Mouse (Mus musculus): ENCODE measurements around the gene Synj2. TPM values are rescaled to one million over a fixed set of nuclear protein-coding genes. Genes with fewer than 3 reads are reported as not detected.

Synj2 gene
- polyA plus RNA-seq, 1 experiment from 2014 or later = 2.2 TPM

- Histone ChIP-seq H3K36me3 (ENCODE audit: control insufficient read depth, insufficient read depth, low read length) (peaks cover 7% of the 10 kb centered on the region; the same call in 1 of the 2 replicates), H3K9ac (ENCODE audit: low read depth, low read length) (no peak overlapping the region), H3K27ac (ENCODE audit: low read depth, low read length) (no peak overlapping the region), H3K4me1 (replicated peaks; ENCODE audit: control insufficient read depth, insufficient read depth, low read length) (peaks cover 2% of the 10 kb centered on the region), H3K4me2 (no peak overlapping the region), H3K4me3 (ENCODE audit: low read depth, low read length) (no peak overlapping the region), H3K27me3 (replicated peaks; ENCODE audit: control insufficient read depth, insufficient read depth, low read length) (no peaks in the 10 kb centered on the region), H3K9me3 (ENCODE audit: control insufficient read depth, low read length) (no peaks in the 10 kb centered on the region)
- no peak for ATAC-seq (replicated peaks; ENCODE audit: low FRiP score)
- 91% methylated on average over 6 of the region's 6 CpGs for WGBS
- no peak for DNase-seq (ENCODE audit: low spot score)
Measured at GRCm38 (mm10) chr17:5899251-5899650, 41.8 kb upstream of the Synj2 start.

GRCm38 (mm10) chr17:5901381-5901780 is 39.7 kb upstream of the Synj2 start:
- H3K27ac ChIP-seq (ENCODE audit: low read depth, low read length) = no peak overlapping the region
- peaks cover 7% of the 10 kb centered on the region; the same call in 1 of the 2 replicates for H3K36me3 ChIP-seq (ENCODE audit: control insufficient read depth, insufficient read depth, low read length)
- H3K4me2 ChIP-seq = no peak overlapping the region
- no peak for ATAC-seq (replicated peaks; ENCODE audit: low FRiP score)
- no peaks in the 10 kb centered on the region for H3K9me3 ChIP-seq (ENCODE audit: control insufficient read depth, low read length)
- 77% methylated on average over 5 of the region's 5 CpGs for WGBS
- H3K27me3 ChIP-seq (replicated peaks; ENCODE audit: control insufficient read depth, insufficient read depth, low read length) = no peaks in the 10 kb centered on the region
- DNase-seq (ENCODE audit: low spot score) = no peak
- H3K4me1 ChIP-seq (replicated peaks; ENCODE audit: control insufficient read depth, insufficient read depth, low read length) = peaks cover 2% of the 10 kb centered on the region; the same call in 1 of the 2 replicates
- H3K4me3 ChIP-seq (ENCODE audit: low read depth, low read length) = no peak overlapping the region
- H3K9ac ChIP-seq (ENCODE audit: low read depth, low read length) = no peak overlapping the region

GRCm38 (mm10) chr17:5903630-5904301 is 37.3 kb upstream of the Synj2 start:
- no peak for DNase-seq (ENCODE audit: low spot score)
- 62% methylated on average over 6 of the region's 6 CpGs for WGBS
- no peak overlapping the region for H3K27ac ChIP-seq (ENCODE audit: low read depth, low read length)
- no peak overlapping the region for H3K9ac ChIP-seq (ENCODE audit: low read depth, low read length)
- no peak overlapping the region for H3K4me3 ChIP-seq (ENCODE audit: low read depth, low read length)
- no peaks in the 10 kb centered on the region for H3K27me3 ChIP-seq (replicated peaks; ENCODE audit: control insufficient read depth, insufficient read depth, low read length)
- ATAC-seq (replicated peaks; ENCODE audit: low FRiP score) = no peak
- H3K4me2 ChIP-seq = no peak overlapping the region
- H3K4me1 ChIP-seq (replicated peaks; ENCODE audit: control insufficient read depth, insufficient read depth, low read length) = 0 out of 2 replicates have a peak, but pooled peaks cover 2% of the 10 kb centered on the region
- peaks cover 9% of the 10 kb centered on the region; the same call in 1 of the 2 replicates for H3K36me3 ChIP-seq (ENCODE audit: control insufficient read depth, insufficient read depth, low read length)
- H3K9me3 ChIP-seq (ENCODE audit: control insufficient read depth, low read length) = no peaks in the 10 kb centered on the region

GRCm38 (mm10) chr17:5909681-5910080 is 31.4 kb upstream of the Synj2 start:
- DNase-seq (ENCODE audit: low spot score) (no peak), ATAC-seq (replicated peaks; ENCODE audit: low FRiP score) (no peak)
- Histone ChIP-seq H3K9ac (ENCODE audit: low read depth, low read length) (no peak overlapping the region), H3K9me3 (ENCODE audit: control insufficient read depth, low read length) (no peaks in the 10 kb centered on the region), H3K36me3 (ENCODE audit: control insufficient read depth, insufficient read depth, low read length) (peaks cover 4% of the 10 kb centered on the region; the same call in 1 of the 2 replicates), H3K4me2 (no peak overlapping the region), H3K27ac (ENCODE audit: low read depth, low read length) (no peak overlapping the region), H3K4me3 (ENCODE audit: low read depth, low read length) (no peak overlapping the region), H3K4me1 (replicated peaks; ENCODE audit: control insufficient read depth, insufficient read depth, low read length) (no peaks in the 10 kb centered on the region), H3K27me3 (replicated peaks; ENCODE audit: control insufficient read depth, insufficient read depth, low read length) (no peaks in the 10 kb centered on the region)
- 97% methylated on average over 4 of the region's 4 CpGs for WGBS

GRCm38 (mm10) chr17:5911591-5911990 is 29.5 kb upstream of the Synj2 start:
- no peak overlapping the region for H3K4me3 ChIP-seq (ENCODE audit: low read depth, low read length)
- no peak for ATAC-seq (replicated peaks; ENCODE audit: low FRiP score)
- 85% methylated on average over 12 of the region's 12 CpGs for WGBS
- H3K27me3 ChIP-seq (replicated peaks; ENCODE audit: control insufficient read depth, insufficient read depth, low read length) = no peaks in the 10 kb centered on the region
- H3K4me2 ChIP-seq = no peak overlapping the region
- H3K4me1 ChIP-seq (replicated peaks; ENCODE audit: control insufficient read depth, insufficient read depth, low read length) = no peaks in the 10 kb centered on the region
- H3K9ac ChIP-seq (ENCODE audit: low read depth, low read length) = no peak overlapping the region
- H3K36me3 ChIP-seq (ENCODE audit: control insufficient read depth, insufficient read depth, low read length) = peaks cover 6% of the 10 kb centered on the region; the same call in 1 of the 2 replicates
- DNase-seq (ENCODE audit: low spot score) = no peak
- no peaks in the 10 kb centered on the region for H3K9me3 ChIP-seq (ENCODE audit: control insufficient read depth, low read length)
- no peak overlapping the region for H3K27ac ChIP-seq (ENCODE audit: low read depth, low read length)

- 89% methylated on average over 4 of the region's 4 CpGs for WGBS
- H3K4me2 ChIP-seq = no peak overlapping the region
- DNase-seq (ENCODE audit: low spot score) = no peak
- no peaks in the 10 kb centered on the region for H3K9me3 ChIP-seq (ENCODE audit: control insufficient read depth, low read length)
- peaks cover 7% of the 10 kb centered on the region; the same call in 1 of the 2 replicates for H3K36me3 ChIP-seq (ENCODE audit: control insufficient read depth, insufficient read depth, low read length)
- no peak overlapping the region for H3K27ac ChIP-seq (ENCODE audit: low read depth, low read length)
- H3K4me1 ChIP-seq (replicated peaks; ENCODE audit: control insufficient read depth, insufficient read depth, low read length) = no peaks in the 10 kb centered on the region
- no peak overlapping the region for H3K9ac ChIP-seq (ENCODE audit: low read depth, low read length)
- no peak overlapping the region for H3K4me3 ChIP-seq (ENCODE audit: low read depth, low read length)
- no peak for ATAC-seq (replicated peaks; ENCODE audit: low FRiP score)
- no peaks in the 10 kb centered on the region for H3K27me3 ChIP-seq (replicated peaks; ENCODE audit: control insufficient read depth, insufficient read depth, low read length)
Measured at GRCm38 (mm10) chr17:5912797-5913196, 28.3 kb upstream of the Synj2 start.

GRCm38 (mm10) chr17:5914217-5914616 is 26.9 kb upstream of the Synj2 start:
- H3K4me1 ChIP-seq (replicated peaks; ENCODE audit: control insufficient read depth, insufficient read depth, low read length) = no peaks in the 10 kb centered on the region
- no peak for ATAC-seq (replicated peaks; ENCODE audit: low FRiP score)
- H3K27ac ChIP-seq (ENCODE audit: low read depth, low read length) = no peak overlapping the region
- no peak overlapping the region for H3K4me2 ChIP-seq
- no peak overlapping the region for H3K4me3 ChIP-seq (ENCODE audit: low read depth, low read length)
- no peak overlapping the region for H3K9ac ChIP-seq (ENCODE audit: low read depth, low read length)
- DNase-seq (ENCODE audit: low spot score) = no peak
- peaks cover 17% of the 10 kb centered on the region for H3K36me3 ChIP-seq (ENCODE audit: control insufficient read depth, insufficient read depth, low read length)
- H3K27me3 ChIP-seq (replicated peaks; ENCODE audit: control insufficient read depth, insufficient read depth, low read length) = no peaks in the 10 kb centered on the region
- 81% methylated on average over 5 of the region's 5 CpGs for WGBS
- no peaks in the 10 kb centered on the region for H3K9me3 ChIP-seq (ENCODE audit: control insufficient read depth, low read length)

GRCm38 (mm10) chr17:5921954-5922353 is 19.1 kb upstream of the Synj2 start:
- Histone ChIP-seq H3K4me2 (no peak overlapping the region), H3K9ac (ENCODE audit: low read depth, low read length) (no peak overlapping the region), H3K27ac (ENCODE audit: low read depth, low read length) (no peak overlapping the region), H3K36me3 (ENCODE audit: control insufficient read depth, insufficient read depth, low read length) (peaks cover 24% of the 10 kb centered on the region), H3K4me3 (ENCODE audit: low read depth, low read length) (no peak overlapping the region), H3K4me1 (replicated peaks; ENCODE audit: control insufficient read depth, insufficient read depth, low read length) (peaks cover 14% of the 10 kb centered on the region), H3K9me3 (ENCODE audit: control insufficient read depth, low read length) (no peaks in the 10 kb centered on the region), H3K27me3 (replicated peaks; ENCODE audit: control insufficient read depth, insufficient read depth, low read length) (no peaks in the 10 kb centered on the region)
- ATAC-seq (replicated peaks; ENCODE audit: low FRiP score) = peak; percentile 57
- DNase-seq (ENCODE audit: low spot score) = no peak
- 63% methylated on average over 8 of the region's 8 CpGs for WGBS

GRCm38 (mm10) chr17:5923281-5923680 is 17.8 kb upstream of the Synj2 start:
- Histone ChIP-seq H3K4me3 (ENCODE audit: low read depth, low read length) (no peak overlapping the region), H3K9me3 (ENCODE audit: control insufficient read depth, low read length) (no peaks in the 10 kb centered on the region), H3K4me2 (no peak overlapping the region), H3K27me3 (replicated peaks; ENCODE audit: control insufficient read depth, insufficient read depth, low read length) (no peaks in the 10 kb centered on the region), H3K27ac (ENCODE audit: low read depth, low read length) (no peak overlapping the region), H3K9ac (ENCODE audit: low read depth, low read length) (no peak overlapping the region), H3K36me3 (ENCODE audit: control insufficient read depth, insufficient read depth, low read length) (peaks cover 22% of the 10 kb centered on the region), H3K4me1 (replicated peaks; ENCODE audit: control insufficient read depth, insufficient read depth, low read length) (peaks cover 14% of the 10 kb centered on the region)
- 81% methylated on average over 9 of the region's 9 CpGs for WGBS
- ATAC-seq (replicated peaks; ENCODE audit: low FRiP score) = no peak
- DNase-seq (ENCODE audit: low spot score) = no peak

Data from liver, embryonic 11.5 days (tissue).